Mouse (Mus musculus) left cerebral cortex, adult 8-10 months (tissue): ENCODE results near the gene Fat4. TPM values are rescaled to one million over a fixed set of nuclear protein-coding genes. Genes with fewer than 3 reads are reported as not detected.

Source experiments
- DNase-seq, 2 experiments: peaks; one replicate each; pipeline ENCODE4 v3.0.0; 2022; ENCODE audit warnings: low spot score in 2 of 2
- total RNA-seq, 4 experiments: library from RNA; stranded (reverse); gene quantifications; 2 replicates each; pipeline ENCODE4 v1.2.4; 2022

Fat4 gene
- total RNA-seq, 4 experiments from 2014 or later, result 8.6 to 12.3 (median 9.5) TPM

DNA sequence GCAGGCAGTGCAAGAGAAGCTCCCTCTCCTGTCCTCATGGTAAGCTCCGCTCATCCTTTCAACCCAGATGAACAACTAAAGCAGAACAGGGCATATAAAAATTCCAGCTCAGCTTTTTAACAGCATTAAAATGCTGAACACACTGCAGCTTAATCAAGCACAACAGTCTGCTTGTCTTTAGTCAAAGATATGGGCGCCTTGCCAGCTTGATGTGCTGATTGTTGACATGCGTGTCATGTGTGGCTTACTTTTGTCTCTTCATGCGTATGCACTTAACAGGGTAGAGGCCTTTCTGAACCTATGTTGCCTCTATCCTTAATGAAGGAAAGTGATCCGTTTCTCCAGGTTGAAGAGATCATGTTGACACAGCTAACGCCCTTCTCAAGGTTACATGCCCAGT lies 75.6 kb downstream of the Fat4 start:
- no peak for DNase-seq

- DNase-seq, result no peak
Measured at GRCm38 (mm10) chr3:38967480-38967879, 80.7 kb downstream of the Fat4 start.

DNA sequence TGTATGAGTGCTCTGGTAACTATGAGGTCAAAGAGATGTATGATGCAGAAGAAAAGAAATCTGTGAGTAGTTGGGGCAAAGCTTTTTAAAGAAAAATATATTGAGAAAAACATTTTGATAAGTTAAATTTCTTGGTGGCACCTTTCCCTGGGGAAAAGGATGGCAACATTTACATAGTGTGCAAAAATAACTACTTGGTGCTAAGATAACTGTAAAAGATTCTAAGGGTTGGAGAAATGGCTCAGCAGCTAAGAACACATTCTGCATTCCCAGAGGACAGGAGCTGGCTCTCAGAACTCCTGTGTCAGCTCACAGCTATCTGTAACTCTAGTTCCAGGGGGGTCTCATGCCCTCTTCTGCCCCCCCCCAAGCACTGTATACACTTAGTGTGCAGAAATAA lies 99.6 kb downstream of the Fat4 start:
- no peak for DNase-seq

- DNase-seq, result no peak
Measured at GRCm38 (mm10) chr3:38989181-38989580, 102.4 kb downstream of the Fat4 start.

GRCm38 (mm10) chr3:39000011-39000410 lies 113.3 kb downstream of the Fat4 start:
- DNase-seq, result no peak

GRCm38 (mm10) chr3:39010544-39010943 lies 123.8 kb downstream of the Fat4 start:
- peak; percentile 15 to 67 for DNase-seq

DNA sequence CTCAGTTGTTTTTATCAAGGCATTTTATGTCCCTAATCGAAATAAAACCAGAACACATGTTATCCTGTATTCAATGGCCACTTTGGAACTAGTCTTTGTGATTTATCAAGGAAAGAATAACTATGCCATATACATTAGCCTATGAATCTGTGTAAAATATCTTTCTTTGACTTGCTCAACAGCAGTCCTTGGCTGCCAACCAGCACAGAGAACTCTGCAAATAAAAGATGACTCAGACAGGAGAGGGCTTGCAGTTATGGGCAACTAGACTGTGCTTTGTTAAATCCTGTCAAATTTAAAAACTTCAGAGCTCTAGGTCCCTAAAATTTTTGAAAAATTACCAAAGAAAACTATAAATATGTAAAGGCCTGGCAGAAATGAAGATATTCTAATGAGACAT lies 130.9 kb downstream of the Fat4 start:
- peak in 1 of 2 experiments; percentile 14 for DNase-seq

DNA sequence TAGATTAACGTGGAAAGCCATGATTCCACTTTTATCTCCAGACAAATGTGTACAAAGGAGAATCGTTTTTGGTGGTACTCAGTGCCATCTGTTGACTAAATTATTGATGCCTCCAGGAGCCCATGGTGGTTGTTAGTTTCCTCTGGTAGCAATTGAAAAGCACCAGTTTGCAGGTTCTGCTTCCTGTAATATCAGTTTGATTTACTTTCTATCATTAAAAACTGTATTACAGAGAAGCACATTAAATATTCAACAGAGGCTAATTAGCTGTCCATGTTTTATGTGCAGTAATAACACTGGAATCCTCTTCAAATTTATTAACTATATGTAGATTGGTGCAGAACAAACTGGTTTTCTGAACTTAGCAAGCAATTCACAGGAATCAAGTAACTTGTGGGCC lies 149.4 kb downstream of the Fat4 start:
- DNase-seq, result no peak

DNA sequence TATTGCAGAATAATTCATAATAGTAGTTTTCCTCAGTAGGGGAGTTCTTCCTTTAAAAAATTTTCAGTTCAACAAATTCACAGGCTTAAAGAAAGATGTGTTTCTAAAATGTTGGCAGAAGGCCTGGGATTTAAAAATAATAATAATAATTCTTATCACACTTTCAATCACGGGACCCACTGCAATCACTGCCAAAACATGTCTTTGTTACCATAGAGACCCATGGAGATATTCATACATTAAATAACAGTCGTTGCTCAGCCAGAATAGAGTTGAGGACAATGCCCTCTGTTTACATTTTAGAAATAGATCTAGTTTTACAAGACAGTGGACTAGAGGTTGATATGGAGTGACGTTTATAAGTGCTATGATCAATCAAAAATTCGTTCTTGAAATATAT lies 159.7 kb downstream of the Fat4 start:
- no peak for DNase-seq

DNA sequence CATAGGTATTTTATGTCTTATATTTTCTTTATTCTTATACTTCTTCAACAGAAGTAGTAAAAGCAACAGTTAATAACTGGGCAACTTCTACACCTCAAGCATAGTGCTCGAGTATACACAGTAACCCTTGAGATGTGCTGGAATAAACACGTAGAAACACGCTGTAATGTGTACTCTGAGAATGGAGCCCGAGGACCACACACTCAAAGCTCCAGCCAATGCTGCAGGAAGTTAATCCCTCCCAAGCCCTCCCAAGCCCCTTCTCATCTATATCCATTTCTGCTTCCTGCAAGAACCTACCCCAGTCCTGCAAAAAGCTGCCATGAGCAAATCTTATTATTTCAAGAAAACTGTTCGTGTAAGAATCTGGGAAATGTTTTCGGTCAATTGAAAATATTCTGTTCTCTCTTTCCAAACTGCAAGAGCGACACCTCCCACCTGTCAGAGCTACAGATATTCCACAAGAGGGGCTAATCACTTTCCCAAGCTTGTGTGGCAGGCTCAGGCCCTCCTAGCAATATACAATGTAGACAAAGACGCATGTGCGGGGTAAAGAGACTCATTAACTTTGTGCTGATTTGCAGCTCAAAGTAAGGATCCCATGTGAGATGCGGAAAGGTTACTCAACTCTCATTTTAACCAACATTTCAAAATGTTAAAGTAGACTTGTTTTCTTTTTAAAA lies 161.0 kb downstream of the Fat4 start:
- no peak for DNase-seq

DNA sequence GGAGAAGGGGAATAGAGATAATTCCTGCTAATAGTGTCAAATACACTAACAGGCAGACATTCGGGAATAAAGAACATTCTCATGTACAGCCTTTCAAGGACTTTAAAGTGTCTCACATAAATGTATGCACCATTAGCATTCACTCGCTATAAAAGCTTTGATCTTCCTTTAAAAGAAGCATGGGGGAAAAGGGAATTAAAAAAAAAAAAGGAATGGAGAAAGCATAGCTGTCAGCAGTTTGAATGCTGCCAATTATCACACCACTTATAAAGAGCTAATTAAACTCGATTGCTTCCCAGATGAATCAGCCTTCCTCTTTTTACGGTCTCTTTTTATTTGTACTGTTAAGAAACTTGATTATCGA lies 161.5 kb downstream of the Fat4 start:
- DNase-seq, result no peak

- no peak for DNase-seq
Measured at GRCm38 (mm10) chr3:39050130-39050529, 163.4 kb downstream of the Fat4 start.

GRCm38 (mm10) chr3:39053072-39053471 lies 166.3 kb downstream of the Fat4 start:
- DNase-seq, result no peak
